Mouse (Mus musculus): Measurements from ENCODE around the gene Sgk1. TPM values are rescaled to one million over a fixed set of nuclear protein-coding genes. Genes with fewer than 3 reads are reported as not detected.

The Sgk1 gene
- polyA plus RNA-seq, 1 experiment from 2014 or later = 23.3 TPM

- Histone ChIP-seq H3K36me3 (replicated peaks) (peaks cover 11% of the 10 kb centered on the region), H3K27ac (replicated peaks) (peak overlapping the region; percentile 72; the same call in 1 of the 2 replicates), H3K4me3 (peak overlapping the region; percentile 71), H3K9me3 (no peaks in the 10 kb centered on the region), H3K27me3 (replicated peaks; ENCODE audit: low read depth, poor library complexity, severe bottlenecking) (peaks cover 18% of the 10 kb centered on the region), H3K4me1 (peaks cover 34% of the 10 kb centered on the region)
- peak; percentile 36 for DNase-seq (ENCODE audit: low spot score)
- WGBS = 11% methylated on average over 17 of the region's 17 CpGs
These were observed 110.2 kb downstream of the Sgk1 start for GRCm38 (mm10) chr10:21991986-21992833.

- no peaks in the 10 kb centered on the region for H3K9me3 ChIP-seq
- H3K4me3 ChIP-seq = peak overlapping the region; percentile 71
- peak; percentile 88 for DNase-seq (ENCODE audit: low spot score)
- peaks cover 18% of the 10 kb centered on the region for H3K27me3 ChIP-seq (replicated peaks; ENCODE audit: low read depth, poor library complexity, severe bottlenecking)
- under 1% methylated on average over 30 of the region's 30 CpGs for WGBS
- H3K36me3 ChIP-seq (replicated peaks) = peaks cover 19% of the 10 kb centered on the region
- peak overlapping the region; percentile 72 for H3K27ac ChIP-seq (replicated peaks)
- H3K4me1 ChIP-seq = peaks cover 34% of the 10 kb centered on the region
These were observed 111.0 kb downstream of the Sgk1 start for GRCm38 (mm10) chr10:21992834-21993514.

- Histone ChIP-seq H3K27me3 (replicated peaks; ENCODE audit: low read depth, poor library complexity, severe bottlenecking) (peaks cover 18% of the 10 kb centered on the region), H3K27ac (replicated peaks) (peak overlapping the region; percentile 89), H3K9me3 (no peaks in the 10 kb centered on the region), H3K4me1 (peaks cover 34% of the 10 kb centered on the region), H3K4me3 (peak overlapping the region; percentile 71), H3K36me3 (replicated peaks) (peaks cover 26% of the 10 kb centered on the region)
- WGBS = under 1% methylated on average over 60 of the region's 60 CpGs
- DNase-seq (ENCODE audit: low spot score) = peak; percentile 79
These were observed 111.8 kb downstream of the Sgk1 start for GRCm38 (mm10) chr10:21993515-21994373.

- Histone ChIP-seq H3K36me3 (replicated peaks) (peaks cover 29% of the 10 kb centered on the region), H3K27me3 (replicated peaks; ENCODE audit: low read depth, poor library complexity, severe bottlenecking) (peaks cover 18% of the 10 kb centered on the region), H3K27ac (replicated peaks) (peak overlapping the region; percentile 89), H3K9me3 (no peaks in the 10 kb centered on the region), H3K4me1 (peaks cover 34% of the 10 kb centered on the region), H3K4me3 (peak overlapping the region; percentile 71)
- WGBS = under 1% methylated on average over 40 of the region's 40 CpGs
- DNase-seq (ENCODE audit: low spot score) = peak; percentile 95
These were observed 112.5 kb downstream of the Sgk1 start for GRCm38 (mm10) chr10:21994431-21994914.

GRCm38 (mm10) chr10:21995221-21995620, 113.2 kb downstream of the Sgk1 start:
- DNase-seq (ENCODE audit: low spot score) = peak; percentile 50
- Histone ChIP-seq H3K36me3 (replicated peaks) (peaks cover 29% of the 10 kb centered on the region), H3K27ac (replicated peaks) (no peak overlapping the region)

GRCm38 (mm10) chr10:21995661-21996308, 113.8 kb downstream of the Sgk1 start:
- Histone ChIP-seq H3K27me3 (replicated peaks; ENCODE audit: low read depth, poor library complexity, severe bottlenecking) (peaks cover 18% of the 10 kb centered on the region), H3K4me3 (peak overlapping the region; percentile 71), H3K9me3 (no peaks in the 10 kb centered on the region), H3K36me3 (replicated peaks) (peaks cover 29% of the 10 kb centered on the region), H3K4me1 (peaks cover 39% of the 10 kb centered on the region), H3K27ac (replicated peaks) (no peak overlapping the region)
- WGBS = 62% methylated on average over 11 of the region's 11 CpGs
- DNase-seq (ENCODE audit: low spot score) = peak; percentile 83

More at GRCm38 (mm10) chr10:21995221-21995620, 113.2 kb downstream of the Sgk1 start:
- peaks cover 34% of the 10 kb centered on the region for H3K4me1 ChIP-seq
- no peaks in the 10 kb centered on the region for H3K9me3 ChIP-seq
- H3K4me3 ChIP-seq = peak overlapping the region; percentile 71
- peaks cover 18% of the 10 kb centered on the region for H3K27me3 ChIP-seq (replicated peaks; ENCODE audit: low read depth, poor library complexity, severe bottlenecking)
- 15% methylated on average over 12 of the region's 12 CpGs for WGBS

- peaks cover 31% of the 10 kb centered on the region for H3K4me1 ChIP-seq
- H3K36me3 ChIP-seq (replicated peaks) = peaks cover 29% of the 10 kb centered on the region
- no peak overlapping the region for H3K27ac ChIP-seq (replicated peaks)
- no peak overlapping the region for H3K4me3 ChIP-seq
- H3K9me3 ChIP-seq = no peaks in the 10 kb centered on the region
- WGBS = 93% methylated on average over 14 of the region's 14 CpGs
- no peak for DNase-seq (ENCODE audit: low spot score)
- peaks cover 9% of the 10 kb centered on the region for H3K27me3 ChIP-seq (replicated peaks; ENCODE audit: low read depth, poor library complexity, severe bottlenecking)
These were observed 114.9 kb downstream of the Sgk1 start for GRCm38 (mm10) chr10:21996660-21997447.

- 93% methylated on average over 12 of the region's 12 CpGs for WGBS
- Histone ChIP-seq H3K9me3 (no peaks in the 10 kb centered on the region), H3K36me3 (replicated peaks) (peaks cover 29% of the 10 kb centered on the region), H3K4me3 (no peak overlapping the region), H3K27ac (replicated peaks) (no peak overlapping the region), H3K27me3 (replicated peaks; ENCODE audit: low read depth, poor library complexity, severe bottlenecking) (peaks cover under 1% of the 10 kb centered on the region; the same call in 1 of the 2 replicates), H3K4me1 (peaks cover 22% of the 10 kb centered on the region)
- no peak for DNase-seq (ENCODE audit: low spot score)
These were observed 115.7 kb downstream of the Sgk1 start for GRCm38 (mm10) chr10:21997550-21998204.

GRCm38 (mm10) chr10:21998503-21999180, 116.7 kb downstream of the Sgk1 start:
- no peak for DNase-seq (ENCODE audit: low spot score)
- 85% methylated on average over 28 of the region's 28 CpGs for WGBS
- Histone ChIP-seq H3K27ac (replicated peaks) (no peak overlapping the region), H3K4me1 (peaks cover 17% of the 10 kb centered on the region), H3K4me3 (peak overlapping the region; percentile 16; the same call in 1 of the 2 replicates), H3K27me3 (replicated peaks; ENCODE audit: low read depth, poor library complexity, severe bottlenecking) (no peaks in the 10 kb centered on the region), H3K9me3 (no peaks in the 10 kb centered on the region), H3K36me3 (replicated peaks) (peaks cover 29% of the 10 kb centered on the region)

GRCm38 (mm10) chr10:22000491-22001306, 118.7 kb downstream of the Sgk1 start:
- H3K27me3 ChIP-seq (replicated peaks; ENCODE audit: low read depth, poor library complexity, severe bottlenecking) = no peaks in the 10 kb centered on the region
- DNase-seq (ENCODE audit: low spot score) = no peak
- H3K4me1 ChIP-seq = peaks cover 8% of the 10 kb centered on the region
- peaks cover 29% of the 10 kb centered on the region for H3K36me3 ChIP-seq (replicated peaks)
- no peaks in the 10 kb centered on the region for H3K9me3 ChIP-seq
- no peak overlapping the region for H3K27ac ChIP-seq (replicated peaks)
- WGBS = 64% methylated on average over 10 of the region's 10 CpGs
- no peak overlapping the region for H3K4me3 ChIP-seq

Data from embryonic facial prominence, embryonic 10.5 days (tissue).